In the genomic region with DNA sequence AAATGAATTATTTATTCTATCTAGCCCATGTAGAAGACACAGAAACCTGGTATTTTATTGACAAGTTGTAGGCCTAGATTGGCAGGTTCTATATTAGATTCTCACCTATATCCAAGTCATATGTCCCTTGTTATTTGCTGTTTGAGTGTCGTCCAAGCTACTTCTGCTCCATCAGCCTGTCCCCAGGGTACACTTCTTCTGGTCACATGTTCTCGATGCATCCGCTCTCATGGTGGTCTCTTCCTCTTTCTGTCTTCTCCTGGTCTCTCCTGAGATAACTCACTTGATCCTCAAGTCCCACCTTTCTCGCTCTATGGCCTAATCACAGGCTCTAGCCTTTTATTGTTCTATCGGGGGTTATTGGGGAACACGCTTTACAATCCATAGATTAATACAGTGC, we compare ENCODE assay signal across 28 mouse cellular contexts. TPM values are rescaled to one million over a fixed set of nuclear protein-coding genes. Genes with fewer than 3 reads are reported as not detected.
DNase-seq lines count a peak whose midpoint lies in the region; ATAC-seq and TF ChIP-seq lines count a peak whose summit lies in the region.
"Had no signal": no experiment of that assay in that cellular context is flagged by ENCODE, and none has a peak within 500 bp of the region (broad histone marks: within the 10 kb centered on the region; RNA-seq: fewer than 3 reads in every experiment).

No protein-coding gene starts in this region.

- WGBS in spleen, adult 2 months, result 57% methylated on average over 6 of the region's 6 CpGs

- no peaks in the 10 kb centered on the region for H3K79me2 ChIP-seq in MEL (ENCODE audit: control insufficient read depth, insufficient read depth, low read length, poor library complexity)

- no peaks in the 10 kb centered on the region for H3K9me3 ChIP-seq in MEL (replicated peaks; ENCODE audit: insufficient read depth, low read length)
- H3K9me3 ChIP-seq: embryonic facial prominence, embryonic 12.5 days; embryonic facial prominence, embryonic 15.5 days; heart, embryonic 12.5 days; heart, embryonic 15.5 days; hindbrain, embryonic 10.5 days; hindbrain, embryonic 13.5 days had no signal

- H3K4me1 ChIP-seq in spleen, adult 2 months (ENCODE audit: control insufficient read depth, insufficient read depth, insufficient read length), result peaks cover 3% of the 10 kb centered on the region; the same call in 1 of the 2 replicates
- no peaks in the 10 kb centered on the region for H3K4me1 ChIP-seq in MEL (ENCODE audit: control insufficient read depth in 1 of 2, insufficient read depth in 2 of 2, low read length in 2 of 2)
- H3K4me1 ChIP-seq: embryonic facial prominence, embryonic 12.5 days had no signal

- no peak overlapping the region for H3K9ac ChIP-seq in MEL (ENCODE audit: control insufficient read depth, low read depth, low read length, poor library complexity, severe bottlenecking)
- H3K9ac ChIP-seq: embryonic facial prominence, embryonic 12.5 days; embryonic facial prominence, embryonic 15.5 days; forebrain, postnatal 0 days; heart, embryonic 12.5 days; heart, embryonic 15.5 days; hindbrain, embryonic 13.5 days had no signal

- no peak for TF ChIP-seq RAD21 in MEL (IDR thresholded peaks at IDR 0.05; ENCODE audit: low read depth, low read length)

- H3K27ac ChIP-seq in spleen, adult 2 months (ENCODE audit: insufficient read depth, low read length), result no peak overlapping the region
- no peak overlapping the region for H3K27ac ChIP-seq in MEL (ENCODE audit: control insufficient read depth, low read depth, low read length)
- H3K27ac ChIP-seq: embryonic facial prominence, embryonic 12.5 days; embryonic facial prominence, embryonic 15.5 days; gastrocnemius, adult 2 months; heart, embryonic 15.5 days; hindbrain, embryonic 10.5 days; hindbrain, embryonic 13.5 days; hindbrain, postnatal 0 days had no signal

- DNase-seq in spleen, adult 2 months (ENCODE audit: low read depth in 1 of 2, low spot score in 2 of 2), result peak; percentile 15 to 41
- DNase-seq in spleen, postnatal 4 days (ENCODE audit: low spot score in 2 of 2), result no peak
- peak; percentile 47 for DNase-seq in MEL (ENCODE audit: low read depth, low spot score)
- DNase-seq in ovary, postnatal 14 days (ENCODE audit: low spot score), result no peak
- DNase-seq in adrenal gland, adult 18-20 months (ENCODE audit: low spot score in 2 of 2), result no peak
- DNase-seq: adrenal gland, postnatal 10 days; adrenal gland, postnatal 36 days; cerebellum, adult 18-20 months; cerebellum, adult 9-10 months; cerebellum, postnatal 25 days; forebrain, postnatal 0 days; gastrocnemius, adult 2 months; gastrocnemius, postnatal 14 days; heart, adult 18-20 months; heart, postnatal 10 days; heart, postnatal 36 days had no signal

- no peaks in the 10 kb centered on the region for H3K36me3 ChIP-seq in spleen, adult 2 months (ENCODE audit: control insufficient read depth, insufficient read depth, low read length)
- no peaks in the 10 kb centered on the region for H3K36me3 ChIP-seq in MEL (ENCODE audit: control insufficient read depth in 1 of 2, insufficient read depth in 2 of 2, low read length in 2 of 2)
- H3K36me3 ChIP-seq: embryonic facial prominence, embryonic 12.5 days; embryonic facial prominence, embryonic 15.5 days; heart, embryonic 12.5 days; heart, embryonic 15.5 days; hindbrain, embryonic 10.5 days; hindbrain, embryonic 13.5 days had no signal

- no peaks in the 10 kb centered on the region for H3K27me3 ChIP-seq in spleen, adult 2 months (ENCODE audit: control insufficient read depth, insufficient read depth, low read length)
- peaks cover 4% of the 10 kb centered on the region in 2 experiments; a peak in 2 of 4 replicates for H3K27me3 ChIP-seq in MEL (ENCODE audit: control insufficient read depth in 1 of 2, insufficient read depth in 2 of 2, low read length in 2 of 2)
- H3K27me3 ChIP-seq: embryonic facial prominence, embryonic 12.5 days; embryonic facial prominence, embryonic 15.5 days; heart, embryonic 12.5 days; heart, embryonic 15.5 days had no signal

- no peak for TF ChIP-seq EP300 in MEL (IDR thresholded peaks at IDR 0.05; ENCODE audit: low read depth in 1 of 2, low read length in 2 of 2)

- ATAC-seq in neutrophil, adult 5-6 weeks (ENCODE audit: extremely low read depth, insufficient number of reproducible peaks, low FRiP score, poor library complexity, severe bottlenecking), result peak; percentile 27; the same call in 1 of the 2 replicates
- ATAC-seq: activated CD4-positive, CD25-positive, alpha-beta regulatory T cell, adult 4 months; forebrain, embryonic 14.5 days; forebrain, postnatal 0 days; hindbrain, postnatal 0 days; inflammation-experienced regulatory T-cells, adult 6 months had no signal

- TF ChIP-seq POLR2A in spleen, adult 2 months (IDR thresholded peaks at IDR 0.05; ENCODE audit: low read depth, low read length), result no peak
- TF ChIP-seq POLR2A in MEL (IDR thresholded peaks at IDR 0.05; ENCODE audit: control insufficient read depth in 1 of 2, insufficient read depth in 1 of 2, low read depth in 1 of 2, low read length in 2 of 2, poor library complexity in 1 of 2), result no peak

- H3K4me3 ChIP-seq in spleen, adult 2 months (ENCODE audit: extremely low read depth, insufficient read depth, insufficient read length), result no peak overlapping the region
- no peak overlapping the region for H3K4me3 ChIP-seq in MEL (ENCODE audit: control insufficient read depth in 1 of 2, insufficient read depth in 1 of 2, low read depth in 2 of 2, low read length in 2 of 2)
- H3K4me3 ChIP-seq: embryonic facial prominence, embryonic 12.5 days; embryonic facial prominence, embryonic 15.5 days; gastrocnemius, adult 2 months; heart, embryonic 12.5 days; heart, embryonic 15.5 days; hindbrain, embryonic 10.5 days; hindbrain, embryonic 13.5 days had no signal

- TF ChIP-seq CTCF in spleen, adult 2 months (IDR thresholded peaks at IDR 0.05; ENCODE audit: extremely low read depth, insufficient read depth, insufficient read length, insufficient replicate concordance), result no peak
- no peak for TF ChIP-seq CTCF in MEL (IDR thresholded peaks at IDR 0.05 in 2 of 3, conservative IDR thresholded peaks at IDR 0.05 in 1 of 3; ENCODE audit: control insufficient read depth in 1 of 3, insufficient read depth in 1 of 3, low read depth in 2 of 3, low read length in 3 of 3, poor library complexity in 1 of 3, severe bottlenecking in 1 of 3)

TF ChIP-seq in MEL, 35 proteins besides CTCF, POLR2A, EP300 and RAD21:
- TF ChIP-seq MAX (IDR thresholded peaks at IDR 0.05; ENCODE audit: low read length) (0 out of 2 replicates have a peak, but pooled peaks have one; percentile 23), MEF2A (IDR thresholded peaks at IDR 0.05; ENCODE audit: extremely low read depth, insufficient replicate concordance, low read depth, low read length, poor library complexity, severe bottlenecking) (no peak), BHLHE40 (IDR thresholded peaks at IDR 0.05; ENCODE audit: borderline replicate concordance, low read depth, low read length) (no peak), TCF12 (IDR thresholded peaks at IDR 0.05; ENCODE audit: low read depth, low read length) (no peak), USF1 (IDR thresholded peaks at IDR 0.05; ENCODE audit: low read depth, low read length) (peak; percentile 74), CHD2 (IDR thresholded peaks at IDR 0.05; ENCODE audit: low read length) (no peak), MXI1 (IDR thresholded peaks at IDR 0.05; ENCODE audit: low read depth, low read length) (0 out of 2 replicates have a peak, but pooled peaks have one; percentile 19)

RNA-seq across cellular contexts. Expression of a gene that starts 25.6 kb away (rescaled TPM):
- polyA plus RNA-seq in spleen, adult 2 months (2012; rRNA removed), result 39.9 and 40.1 TPM in 2 replicates
- total RNA-seq in MEL (2012; rRNA removed), result 23.2 and 26.1 TPM in 2 replicates
- 100 to 1,000 TPM in 1 of 2 experiments, 10 to 100 TPM in 1; 55.7 to 122 TPM for polyA plus RNA-seq in MEL (2012; ENCODE audit: insufficient read depth in 1 of 2, insufficient read length in 2 of 2, low read depth in 1 of 2, low replicate concordance in 2 of 2, missing spikeins in 1 of 2)
- total RNA-seq in neutrophil, adult 5-6 weeks (2017), result 5.8 and 6.5 TPM in 2 replicates
- 10 to 100 TPM; 25.2 to 29.7 TPM for total RNA-seq in adrenal gland, adult 18-20 months (2021)

RNA-seq across cellular contexts. Expression of a gene that starts 46.5 kb away (rescaled TPM):
- 0.02 TPM in 1 of 2 replicates, not detected in the other for polyA plus RNA-seq in spleen, adult 2 months (2012; rRNA removed)
- total RNA-seq in MEL (2012; rRNA removed), result 0.08 TPM in 1 of 2 replicates, not detected in the other
- under 1 TPM in 1 of 2 experiments, not detected in 1; 0.10 TPM for polyA plus RNA-seq in MEL (2012; ENCODE audit: insufficient read depth in 1 of 2, insufficient read length in 2 of 2, low read depth in 1 of 2, low replicate concordance in 2 of 2, missing spikeins in 1 of 2)
- not detected in 2 replicates for total RNA-seq in neutrophil, adult 5-6 weeks (2017)
- total RNA-seq in adrenal gland, adult 18-20 months (2021), result 1 to 10 TPM; 6.5 to 8.5 TPM
- total RNA-seq: common myeloid progenitor, adult 5-6 weeks; gastrocnemius, adult 2 months; gastrocnemius, postnatal 14 days; heart, postnatal 10 days; heart, postnatal 36 days had no signal
- polyA plus RNA-seq: activated CD4-positive, CD25-positive, alpha-beta regulatory T cell, adult 4 months; inflammation-experienced regulatory T-cells, adult 6 months had no signal

RNA-seq across cellular contexts. Expression of a gene that starts 56.8 kb away (rescaled TPM):
- polyA plus RNA-seq in spleen, adult 2 months (2012; rRNA removed), result 10.7 and 18.8 TPM in 2 replicates
- 36.0 and 58.2 TPM in 2 replicates for total RNA-seq in MEL (2012; rRNA removed)
- polyA plus RNA-seq in MEL (2012; ENCODE audit: insufficient read depth in 1 of 2, insufficient read length in 2 of 2, low read depth in 1 of 2, low replicate concordance in 2 of 2, missing spikeins in 1 of 2), result 10 to 100 TPM in 1 of 2 experiments, not detected in 1; 63.9 TPM
- total RNA-seq in neutrophil, adult 5-6 weeks (2017), result 39.0 and 45.2 TPM in 2 replicates
- total RNA-seq in adrenal gland, adult 18-20 months (2021), result 10 to 100 TPM; 17.1 to 31.3 TPM

Comparison
In these comparisons a context has a peak if more than half of its experiments do, and no peak if none do; other contexts are left out.
1. DNase-seq: peak in spleen, adult 2 months (2 of 2) and MEL (single experiment); none in spleen, postnatal 4 days (0 of 2), ovary, postnatal 14 days (single experiment) and adrenal gland, adult 18-20 months (0 of 2).